Mouse (Mus musculus) bone marrow macrophage, adult 2 months (primary cell): ENCODE data around the gene Snx22. TPM values are rescaled to one million over a fixed set of nuclear protein-coding genes. Genes with fewer than 3 reads are reported as not detected.

ENCODE experiments used
- H3K27ac ChIP-seq: 2 replicates; pipeline ENCODE4 v1.5.1; 2012; ENCODE audit warnings: low read depth, low read length; ENCODE audit not compliant: insufficient read depth
- H3K4me1 ChIP-seq: 2 replicates; pipeline ENCODE4 v1.6.1; 2012; ENCODE audit warnings: low read length; ENCODE audit not compliant: control insufficient read depth, insufficient read depth
- H3K4me3 ChIP-seq: 2 replicates; pipeline ENCODE4 v1.5.1; 2012; ENCODE audit warnings: mild to moderate bottlenecking, low read length, moderate library complexity; ENCODE audit not compliant: insufficient read depth
- CTCF ChIP-seq: IDR thresholded peaks from 2 replicates; pipeline ENCODE4 v1.5.1; 2012; ENCODE audit warnings: low read depth, mild to moderate bottlenecking, low read length, moderate library complexity
- POLR2A ChIP-seq: IDR thresholded peaks from 2 replicates; pipeline ENCODE4 v1.6.1; 2012; ENCODE audit warnings: mild to moderate bottlenecking, low read depth, low read length, borderline replicate concordance
- polyA plus RNA-seq: library from polyadenylated mRNA; stranded (reverse); fragments of >200 nt; gene quantifications from 2 replicates; pipeline ENCODE4 v1.2.4, GENCODE M21; 2012; ENCODE audit not compliant: missing spikeins, insufficient read depth, insufficient read length

Snx22 gene
- polyA plus RNA-seq, 1 experiment: 0.28 TPM

- Histone ChIP-seq H3K4me1 (no peaks in the 10 kb centered on the region), H3K4me3 (no peak overlapping the region), H3K27ac (no peak overlapping the region)
- no peak for TF ChIP-seq POLR2A
- no peak for TF ChIP-seq CTCF
These were observed 48.9 kb downstream of the Snx22 start for GRCm38 (mm10) chr9:66020601-66021000.

Other genes starting within 250 kb of the Snx22 start
- gene Zfp609, start 242.2 kb downstream of the Snx22 start, polyA plus RNA-seq: 8.8 and 10.9 TPM in 2 replicates
- 60.9 and 62.4 TPM in 2 replicates for gene Pclaf, start 179.5 kb downstream of the Snx22 start, polyA plus RNA-seq
- gene Trip4, start 160.9 kb downstream of the Snx22 start, polyA plus RNA-seq: 20.2 and 21.2 TPM in 2 replicates
- 18.7 and 19.3 TPM in 2 replicates for gene Csnk1g1, start 160.8 kb downstream of the Snx22 start, polyA plus RNA-seq
- 274 and 288 TPM in 2 replicates for gene Ppib, start 9.5 kb downstream of the Snx22 start, polyA plus RNA-seq
- 117 and 141 TPM in 2 replicates for gene Snx1, start 56.9 kb upstream of the Snx22 start, polyA plus RNA-seq
- 133 and 152 TPM in 2 replicates for gene Ciao2a, start 56.9 kb upstream of the Snx22 start, polyA plus RNA-seq
- gene Dapk2, start 88.5 kb upstream of the Snx22 start, polyA plus RNA-seq: not detected in 2 replicates